Mouse (Mus musculus): ENCODE measurements around the gene Aldob. TPM values are rescaled to one million over a fixed set of nuclear protein-coding genes. Genes with fewer than 3 reads are reported as not detected.
"Not testable (repeated sequence)": the region's sequence is repeated elsewhere in the genome, so short reads cannot be mapped to it uniquely, and the experiment has no call there.

The Aldob gene
- polyA plus RNA-seq, 1 experiment from 2014 or later = not detected

DNA sequence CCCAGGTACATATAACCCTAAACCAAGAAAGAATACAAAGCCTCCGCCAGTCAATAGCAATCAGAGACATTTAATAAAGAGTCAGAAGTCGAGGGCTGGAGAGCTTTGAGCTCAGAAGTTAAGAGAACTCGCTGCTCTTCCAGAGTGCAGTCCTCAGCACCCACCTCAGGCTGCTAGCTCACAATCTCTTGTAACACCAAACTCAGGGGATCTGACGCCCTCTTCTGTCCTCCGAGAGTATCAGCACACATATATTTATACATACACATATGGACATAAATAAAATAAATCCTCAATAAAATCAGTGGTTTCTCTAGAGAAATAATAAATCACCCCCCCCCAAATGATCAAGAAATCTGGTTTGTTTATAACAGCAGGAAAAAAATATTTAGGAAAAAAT, 29.9 kb downstream of the Aldob start:
- 82% methylated on average over 5 of the region's 5 CpGs for WGBS
- Histone ChIP-seq H3K9me3 (replicated peaks) (no peaks in the 10 kb centered on the region), H3K36me3 (peaks cover 44% of the 10 kb centered on the region), H3K27ac (no peak overlapping the region), H3K27me3 (ENCODE audit: low read depth, poor library complexity, severe bottlenecking) (no peaks in the 10 kb centered on the region), H3K4me3 (peak overlapping the region; percentile 75), H3K4me1 (peaks cover 17% of the 10 kb centered on the region)
- no peak for DNase-seq (ENCODE audit: low spot score)

DNA sequence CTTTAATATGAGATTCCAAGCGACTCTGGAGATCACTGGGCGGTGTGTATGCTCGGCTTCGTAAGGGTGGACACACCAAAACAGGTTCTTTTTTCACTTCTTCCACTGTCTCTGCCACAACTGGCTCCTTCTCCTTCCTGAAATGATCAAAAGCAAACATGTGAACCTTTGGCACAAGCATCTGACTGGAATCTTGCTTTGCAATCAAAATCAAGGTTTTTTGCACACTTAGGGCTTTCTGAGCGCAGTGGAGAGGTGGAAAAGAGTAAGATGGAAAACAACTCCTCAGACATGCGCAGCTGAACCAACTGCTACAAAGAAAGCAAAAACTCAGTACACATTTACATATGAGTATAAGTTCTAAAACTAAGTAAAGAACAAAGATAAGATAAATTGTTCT, 34.9 kb downstream of the Aldob start:
- no peak for DNase-seq (ENCODE audit: low spot score)
- peaks cover 6% of the 10 kb centered on the region; the same call in 1 of the 2 replicates for H3K4me1 ChIP-seq
- WGBS = 95% methylated on average over 6 of the region's 6 CpGs

DNA sequence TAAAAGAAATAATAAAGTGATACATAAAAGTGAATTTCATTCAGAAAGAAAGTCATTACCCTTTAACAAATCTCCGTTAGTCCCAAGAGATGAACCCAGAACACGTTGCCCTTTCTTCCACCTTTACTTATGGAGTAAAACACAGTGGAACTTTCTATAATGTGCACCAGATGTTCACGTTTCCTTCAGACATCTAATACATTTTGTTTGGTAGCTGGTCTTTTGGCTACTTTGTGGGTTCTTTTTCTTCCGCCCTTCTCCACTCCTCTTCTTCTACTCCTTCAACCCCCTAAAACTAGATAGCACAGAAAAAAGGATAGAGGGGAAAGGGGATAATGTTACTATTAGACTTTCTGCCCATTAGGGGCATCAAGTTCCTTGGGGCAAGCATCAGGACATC, 36.7 kb downstream of the Aldob start:
- no peak overlapping the region for H3K4me3 ChIP-seq
- 64% methylated on average over 4 of the region's 4 CpGs for WGBS
- DNase-seq (ENCODE audit: low spot score) = no peak
- H3K27ac ChIP-seq = no peak overlapping the region
- no peaks in the 10 kb centered on the region for H3K4me1 ChIP-seq
- H3K27me3 ChIP-seq (ENCODE audit: low read depth, poor library complexity, severe bottlenecking) = no peaks in the 10 kb centered on the region
- no peaks in the 10 kb centered on the region for H3K9me3 ChIP-seq (replicated peaks)
- peaks cover 39% of the 10 kb centered on the region for H3K36me3 ChIP-seq

More for the DNA sequence above, 34.9 kb downstream of the Aldob start:
- H3K9me3 ChIP-seq (replicated peaks) = no peaks in the 10 kb centered on the region
- no peak overlapping the region for H3K27ac ChIP-seq
- peaks cover 51% of the 10 kb centered on the region for H3K36me3 ChIP-seq
- H3K4me3 ChIP-seq = no peak overlapping the region
- no peaks in the 10 kb centered on the region for H3K27me3 ChIP-seq (ENCODE audit: low read depth, poor library complexity, severe bottlenecking)

DNA sequence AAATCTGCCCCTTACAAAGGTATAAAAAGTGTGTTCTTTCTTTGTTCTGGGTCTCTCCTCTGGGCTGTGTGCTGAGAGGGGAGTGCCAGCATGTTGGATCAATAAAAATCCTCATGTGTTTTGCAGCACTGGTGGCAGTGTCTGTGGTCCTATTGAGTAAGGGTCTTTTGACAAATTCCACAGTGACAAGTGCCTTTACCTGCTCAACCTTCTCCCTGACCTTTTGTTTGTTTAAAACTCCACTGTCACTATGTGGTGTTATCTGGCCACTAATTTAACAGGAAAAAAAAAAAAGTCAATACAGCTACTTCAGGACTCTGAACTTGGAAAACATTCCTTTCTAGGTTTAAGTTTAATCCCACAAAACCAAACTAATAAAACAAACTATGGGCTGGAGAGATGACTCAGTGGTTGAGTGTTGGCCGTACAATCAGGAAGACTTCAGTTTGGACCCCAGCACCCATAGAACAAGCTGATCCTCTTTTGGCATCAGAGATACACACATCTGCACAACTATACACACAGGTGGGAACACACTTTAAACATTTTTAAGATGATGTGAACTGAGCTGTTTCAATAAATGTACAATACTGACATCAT, 39.0 kb downstream of the Aldob start:
- not testable (repeated sequence) for H3K27me3 ChIP-seq (ENCODE audit: low read depth, poor library complexity, severe bottlenecking); H3K27ac ChIP-seq; DNase-seq (ENCODE audit: low spot score); H3K9me3 ChIP-seq (replicated peaks); H3K4me3 ChIP-seq; H3K4me1 ChIP-seq
- peaks cover 33% of the 10 kb centered on the region for H3K36me3 ChIP-seq
- 100% methylated on average over 1 of the region's 1 CpGs for WGBS

DNA sequence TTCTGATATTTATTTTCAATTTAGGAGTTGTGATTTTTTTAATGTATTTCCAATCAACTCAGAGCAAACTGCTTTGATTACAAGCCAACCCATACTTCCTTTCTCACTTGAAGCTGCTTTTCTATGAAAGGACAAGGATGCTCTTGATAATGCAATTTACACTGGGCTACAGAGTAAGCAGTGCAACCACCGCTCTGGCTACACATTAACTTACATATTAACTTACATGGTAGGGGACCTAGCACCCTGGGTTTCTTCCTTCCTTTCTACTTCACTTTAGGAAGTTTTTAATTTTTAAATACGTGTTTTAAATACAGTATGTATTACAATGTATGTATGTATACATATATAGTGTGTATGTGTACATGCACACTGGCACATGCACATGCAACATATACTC, 40.2 kb downstream of the Aldob start:
- no peak overlapping the region for H3K27ac ChIP-seq
- no peak overlapping the region for H3K4me3 ChIP-seq
- H3K9me3 ChIP-seq (replicated peaks) = no peaks in the 10 kb centered on the region
- peaks cover 25% of the 10 kb centered on the region for H3K36me3 ChIP-seq
- no peak for DNase-seq (ENCODE audit: low spot score)
- 92% methylated on average over 2 of the region's 2 CpGs for WGBS
- H3K4me1 ChIP-seq = no peaks in the 10 kb centered on the region
- no peaks in the 10 kb centered on the region for H3K27me3 ChIP-seq (ENCODE audit: low read depth, poor library complexity, severe bottlenecking)

DNA sequence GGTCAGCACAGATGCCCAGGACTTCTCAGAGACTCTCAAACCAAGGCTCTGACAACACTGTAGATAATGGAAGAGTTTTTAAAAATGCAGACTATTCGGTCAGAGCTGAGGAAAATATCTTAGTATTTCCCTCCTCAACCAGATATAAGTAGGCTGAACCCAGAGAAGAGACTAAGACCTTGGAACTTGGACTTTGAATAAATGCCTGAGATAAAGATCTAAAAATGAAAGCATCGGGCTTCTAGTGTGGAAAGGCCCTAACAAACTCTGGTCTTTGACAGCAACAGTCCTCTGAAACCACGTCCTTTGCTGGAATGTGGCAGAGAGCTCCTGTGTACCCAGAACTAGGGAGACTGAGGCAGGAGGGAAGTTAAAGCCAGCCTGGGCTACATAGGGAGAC, 43.0 kb downstream of the Aldob start, which contains the start of gene Baat:
Baat (minus strand) TSS at position 172 of the 400 bp plus-strand sequence.
- no peaks in the 10 kb centered on the region for H3K36me3 ChIP-seq
- H3K9me3 ChIP-seq (replicated peaks) = no peaks in the 10 kb centered on the region
- DNase-seq (ENCODE audit: low spot score) = no peak
- H3K27ac ChIP-seq = no peak within 1 kb of the TSS
- WGBS = 81% methylated on average over 3 of the region's 3 CpGs
- H3K27me3 ChIP-seq (ENCODE audit: low read depth, poor library complexity, severe bottlenecking) = no peaks in the 10 kb centered on the region
- H3K4me3 ChIP-seq = no peak within 1 kb of the TSS
- H3K4me1 ChIP-seq = no peaks in the 10 kb centered on the region

DNA sequence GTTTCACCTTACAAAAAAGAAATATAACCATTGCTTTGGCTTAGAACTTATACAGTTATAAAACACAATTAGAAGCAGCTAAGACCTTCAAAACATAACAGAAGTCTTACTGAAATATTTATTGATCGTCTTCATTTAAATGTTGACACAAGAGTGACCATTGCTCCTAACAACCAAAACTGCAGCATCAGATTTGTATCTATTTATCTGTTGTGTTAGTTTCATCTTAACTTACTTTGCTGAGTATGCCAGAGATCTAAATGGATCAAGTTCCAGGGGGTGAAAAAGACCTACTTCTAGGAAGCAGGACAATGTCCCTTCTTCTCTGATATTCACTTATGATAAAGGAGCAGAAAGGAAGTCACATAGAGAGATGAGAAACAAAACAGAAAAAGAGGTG, 45.8 kb downstream of the Aldob start:
- H3K27me3 ChIP-seq (ENCODE audit: low read depth, poor library complexity, severe bottlenecking) = no peaks in the 10 kb centered on the region
- H3K4me1 ChIP-seq = no peaks in the 10 kb centered on the region
- no peak overlapping the region for H3K4me3 ChIP-seq
- H3K9me3 ChIP-seq (replicated peaks) = no peaks in the 10 kb centered on the region
- no peak overlapping the region for H3K27ac ChIP-seq
- 88% methylated on average over 1 of the region's 1 CpGs for WGBS
- no peaks in the 10 kb centered on the region for H3K36me3 ChIP-seq
- no peak for DNase-seq (ENCODE audit: low spot score)

Other genes starting within 250 kb of the Aldob start
- not detected in 2 replicates for gene Acnat2, start 141.4 kb downstream of the Aldob start, polyA plus RNA-seq (2016; fragmentation: Nextera tagmentation; extraction: Ambion mirVana)
- 0.10 TPM in 1 of 2 replicates, not detected in the other for gene Acnat1, start 75.6 kb downstream of the Aldob start, polyA plus RNA-seq (2016; fragmentation: Nextera tagmentation; extraction: Ambion mirVana)
- gene Baat, start 43.0 kb downstream of the Aldob start, polyA plus RNA-seq (2016; fragmentation: Nextera tagmentation; extraction: Ambion mirVana) = 0.11 and 0.21 TPM in 2 replicates
- gene Mrpl50, start 28.5 kb downstream of the Aldob start, polyA plus RNA-seq (2016; fragmentation: Nextera tagmentation; extraction: Ambion mirVana) = 79.6 and 86.6 TPM in 2 replicates
- 8.8 and 11.3 TPM in 2 replicates for gene Zfp189, start 28.4 kb downstream of the Aldob start, polyA plus RNA-seq (2016; fragmentation: Nextera tagmentation; extraction: Ambion mirVana)
- 7.2 and 10.9 TPM in 2 replicates for gene Tmem246, start 48.3 kb upstream of the Aldob start, polyA plus RNA-seq (2016; fragmentation: Nextera tagmentation; extraction: Ambion mirVana)
- 44.9 and 50.5 TPM in 2 replicates for gene Rnf20, start 82.5 kb upstream of the Aldob start, polyA plus RNA-seq (2016; fragmentation: Nextera tagmentation; extraction: Ambion mirVana)
- 0.05 TPM in 1 of 2 replicates, not detected in the other for gene Ppp3r2, start 132.5 kb upstream of the Aldob start, polyA plus RNA-seq (2016; fragmentation: Nextera tagmentation; extraction: Ambion mirVana)

Measured in limb, embryonic 10.5 days (tissue).